Mouse (Mus musculus) brain, embryonic 18.5 days (tissue): ENCODE data around the gene Rhno1.
A peak's percentile ranks its signal among the peaks of the same experiment; 100 is the strongest.

Source experiments
- DNase-seq: peaks from one replicate; pipeline ENCODE4 v3.0.0-alpha.2; 2012; ENCODE audit warnings: low read depth, low spot score

Rhno1 gene

DNA sequence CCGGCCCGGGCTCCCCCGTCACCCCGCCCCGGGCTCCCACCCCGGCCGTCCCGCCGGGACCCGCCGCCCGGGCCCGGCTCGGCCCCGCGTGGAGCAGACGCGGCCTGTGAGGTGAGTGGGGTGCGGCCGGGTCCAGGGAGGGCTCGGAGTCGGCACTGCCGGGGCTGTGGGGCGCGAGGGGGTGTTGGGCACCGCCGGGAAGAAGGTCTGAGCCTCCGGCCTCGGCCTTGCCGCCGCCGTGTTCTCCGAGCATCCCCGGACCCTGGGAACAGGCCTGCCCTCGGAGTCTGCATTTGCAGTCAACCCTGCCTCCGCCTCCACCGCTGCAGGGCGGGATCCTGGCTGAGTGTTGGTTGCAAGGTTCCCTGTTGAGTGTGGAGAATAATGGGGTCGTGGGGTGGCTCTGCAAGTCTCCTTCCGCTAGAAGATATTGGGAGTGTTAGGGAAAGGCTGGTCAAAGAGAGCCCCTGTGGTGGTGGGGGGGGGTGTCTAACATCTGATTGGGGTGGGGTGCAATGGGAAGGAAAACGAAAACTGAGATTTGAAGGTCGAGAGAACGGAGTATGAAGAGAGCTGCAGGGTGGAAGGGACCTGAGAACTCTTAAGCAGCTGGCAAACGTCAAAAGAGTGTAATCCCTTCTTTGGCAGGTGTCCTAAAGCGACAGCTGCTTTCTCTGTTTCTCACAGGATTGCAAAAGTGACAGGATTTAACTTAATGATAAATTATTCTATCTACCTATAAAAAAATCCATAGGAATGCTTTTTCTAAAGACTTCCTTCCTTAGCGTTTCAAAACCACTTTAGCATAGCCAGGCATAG, 505 bp upstream of the Rhno1 start:
- DNase-seq: no peak

GRCm38 (mm10) chr6:128361901-128362300, 810 bp downstream of the Rhno1 start:
- no peak for DNase-seq

DNA sequence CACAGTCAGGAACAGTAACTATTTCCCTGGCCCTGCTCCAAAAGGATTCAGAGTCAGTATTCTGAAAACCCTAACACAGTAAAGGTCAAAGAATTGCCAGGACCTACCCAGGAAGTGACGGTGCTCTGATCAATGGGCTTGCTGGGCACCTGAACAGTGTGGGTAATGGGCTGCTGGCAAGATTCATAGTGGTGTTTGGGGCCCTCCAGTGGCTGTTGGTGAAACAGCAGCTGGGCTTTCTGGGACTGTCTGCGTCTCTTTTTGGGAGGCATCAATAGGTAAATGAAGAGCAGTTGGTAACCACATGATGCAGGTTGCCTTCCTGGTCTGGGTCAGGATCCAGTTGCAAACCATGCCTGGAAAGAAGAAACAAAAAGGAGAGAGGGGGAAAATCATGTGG, 3.7 kb downstream of the Rhno1 start:
- no peak for DNase-seq

GRCm38 (mm10) chr6:128355726-128356416, 6.8 kb downstream of the Rhno1 start, which contains the start of gene Tulp3:
TSS of gene Tulp3 (minus strand) at chr6:128355851.
- DNase-seq: peak; percentile 94

- no peak for DNase-seq
Measured at GRCm38 (mm10) chr6:128355201-128355681, 7.5 kb downstream of the Rhno1 start.

DNA sequence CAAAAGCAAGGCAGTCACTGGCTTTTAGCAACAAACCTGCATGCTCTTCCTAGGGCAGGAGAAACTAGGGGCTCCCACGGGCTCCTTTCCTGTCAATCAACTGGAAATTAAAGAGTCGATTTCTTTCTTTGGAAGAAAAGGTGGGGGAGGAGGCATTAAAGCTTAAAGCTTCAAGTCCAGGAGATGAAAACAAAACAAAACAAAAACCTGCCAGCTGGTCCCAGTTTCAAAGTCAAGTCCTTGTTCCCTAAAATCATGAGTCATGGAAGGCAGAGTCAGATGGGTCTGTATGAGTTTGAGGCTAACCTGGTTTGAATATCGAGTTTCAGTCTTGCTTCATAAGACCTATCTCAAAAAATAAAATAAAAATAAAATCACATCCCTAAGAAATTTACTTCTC, 8.6 kb downstream of the Rhno1 start:
- DNase-seq: no peak

DNA sequence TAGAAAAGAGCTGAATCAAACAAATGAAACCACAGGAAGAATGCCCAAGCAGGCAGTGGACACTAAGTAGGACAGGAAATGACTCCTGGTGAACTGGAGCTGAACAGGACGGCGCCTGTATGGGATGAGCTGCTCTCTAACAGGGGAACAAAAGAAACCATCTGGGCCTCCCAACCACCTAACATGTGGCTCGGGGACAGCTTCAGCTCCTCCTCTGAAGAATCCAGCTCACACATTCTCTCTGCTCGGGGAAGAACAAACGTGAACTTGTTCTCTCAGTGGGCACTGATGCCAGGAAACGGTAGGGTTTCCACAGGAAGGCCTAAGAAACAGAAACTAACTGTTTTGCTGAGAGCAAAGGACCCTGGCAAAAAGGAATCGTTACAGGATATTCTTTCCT, 13.0 kb downstream of the Rhno1 start:
- DNase-seq: no peak

DNA sequence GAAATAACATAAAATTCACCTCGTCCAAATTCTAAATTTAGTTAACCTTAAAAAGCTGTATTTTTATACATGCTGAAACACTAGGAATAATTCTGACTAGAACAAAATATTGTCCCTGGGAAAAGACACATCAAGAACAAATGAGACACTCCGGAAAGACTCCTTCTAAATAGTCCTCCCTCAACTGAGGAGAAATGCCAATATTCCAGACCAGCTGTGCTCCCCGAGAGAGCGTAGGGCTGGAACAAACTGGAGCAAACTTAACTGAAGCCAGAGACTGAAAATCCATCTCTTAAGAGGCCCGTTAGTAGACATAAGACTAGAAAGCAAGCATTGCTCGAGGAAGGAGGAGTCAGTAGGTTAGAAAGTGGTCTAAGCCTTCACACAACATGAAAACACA, 15.9 kb downstream of the Rhno1 start:
- no peak for DNase-seq

GRCm38 (mm10) chr6:128345623-128346022, 17.1 kb downstream of the Rhno1 start:
- DNase-seq: no peak

DNA sequence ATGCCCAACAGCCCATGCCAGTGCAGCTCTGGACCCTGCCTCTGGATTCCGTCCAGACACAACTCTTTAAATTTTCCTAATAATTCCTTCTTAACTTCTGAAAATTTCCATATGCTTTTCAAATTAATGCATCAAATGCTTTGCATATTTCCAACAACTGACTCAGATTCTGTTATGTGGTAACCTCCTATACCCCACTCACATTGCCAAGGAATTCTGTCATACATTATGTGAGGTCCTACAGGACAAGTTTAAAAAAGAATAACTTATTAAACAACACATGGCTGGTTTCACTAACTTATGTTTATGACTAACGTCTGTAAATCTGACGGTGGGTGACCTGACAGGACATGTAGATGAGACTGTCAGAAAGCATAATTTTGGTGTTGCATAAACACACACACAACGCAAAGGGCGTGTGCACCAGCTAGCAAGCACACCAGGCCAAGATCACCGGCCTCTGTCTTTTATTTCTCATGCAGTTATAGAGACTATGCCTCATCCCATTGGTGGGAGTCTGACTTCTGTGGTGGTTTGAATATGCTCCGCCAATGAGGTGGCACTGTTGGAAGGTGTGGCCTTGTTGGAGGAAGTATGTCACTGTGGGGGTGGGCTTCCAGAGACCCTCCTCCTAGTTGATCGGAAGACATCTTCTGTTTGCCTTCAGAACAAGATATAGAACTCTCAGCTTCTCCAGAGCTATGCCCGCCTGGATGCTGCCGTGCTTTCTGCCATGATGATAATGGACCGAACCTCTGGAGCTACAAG, 20.6 kb downstream of the Rhno1 start:
- DNase-seq: no peak

GRCm38 (mm10) chr6:128338876-128339275, 23.8 kb downstream of the Rhno1 start:
- DNase-seq: no peak

DNA sequence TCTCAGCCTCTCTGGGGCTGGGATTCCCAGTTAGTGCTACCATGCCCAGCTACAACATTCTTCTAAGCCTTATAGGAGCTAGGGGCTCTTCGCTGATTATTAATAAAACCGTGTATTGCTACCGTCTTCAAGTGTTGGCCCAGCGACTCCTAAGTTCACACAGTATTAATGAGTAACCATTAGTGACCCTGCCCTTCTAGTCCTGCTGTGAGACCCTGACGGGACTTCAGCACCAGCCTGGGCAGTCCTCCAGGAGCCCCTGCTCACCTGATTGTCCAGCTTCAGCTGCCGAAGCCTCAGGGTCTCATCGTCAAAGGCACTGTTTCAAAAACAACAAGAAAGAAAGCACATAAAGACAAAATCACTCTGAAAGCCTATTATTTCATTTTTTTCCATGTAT, 25.2 kb downstream of the Rhno1 start:
- no peak for DNase-seq

GRCm38 (mm10) chr6:128334397-128335124, 28.1 kb downstream of the Rhno1 start:
- DNase-seq: peak; percentile 57

DNA sequence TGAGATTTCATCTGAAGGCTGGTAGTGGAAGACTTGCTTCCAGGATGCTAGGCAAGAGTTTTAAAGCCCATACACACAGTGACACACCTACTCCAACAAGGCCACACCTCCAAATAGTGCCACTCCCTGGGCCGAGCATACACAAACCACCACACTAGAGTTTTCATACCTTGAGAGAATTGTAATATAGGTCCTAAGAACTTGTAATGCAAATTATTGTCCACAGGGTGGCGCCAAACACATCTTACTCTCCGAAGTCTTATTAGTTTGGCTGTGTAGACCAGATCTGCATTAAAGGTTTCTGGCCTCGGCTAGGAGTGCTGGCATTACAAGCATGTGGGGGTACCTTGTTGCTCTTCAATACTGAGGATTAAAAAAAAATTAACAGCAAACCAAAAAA, 44.4 kb downstream of the Rhno1 start:
- peak; percentile 37 for DNase-seq

DNA sequence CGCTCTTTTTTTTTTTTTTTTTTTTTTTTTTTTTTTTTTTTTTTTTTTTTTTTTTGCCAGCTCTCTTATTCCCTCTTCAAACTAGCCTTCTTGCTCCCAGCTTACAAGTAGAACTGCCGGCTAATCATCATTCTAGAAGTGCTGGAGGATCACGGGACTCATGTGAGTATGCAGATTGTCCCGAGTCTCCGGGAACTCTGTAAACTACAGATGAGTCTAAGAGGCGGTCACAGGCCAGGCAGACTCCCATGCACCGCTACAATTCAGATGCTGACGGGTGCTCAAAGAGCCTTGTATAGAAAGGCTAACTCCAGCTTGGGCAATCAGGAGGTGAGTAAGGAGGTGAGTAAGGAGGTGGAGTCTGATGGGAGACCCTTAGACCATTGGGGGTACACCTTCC, 47.1 kb downstream of the Rhno1 start:
- DNase-seq: no peak

DNA sequence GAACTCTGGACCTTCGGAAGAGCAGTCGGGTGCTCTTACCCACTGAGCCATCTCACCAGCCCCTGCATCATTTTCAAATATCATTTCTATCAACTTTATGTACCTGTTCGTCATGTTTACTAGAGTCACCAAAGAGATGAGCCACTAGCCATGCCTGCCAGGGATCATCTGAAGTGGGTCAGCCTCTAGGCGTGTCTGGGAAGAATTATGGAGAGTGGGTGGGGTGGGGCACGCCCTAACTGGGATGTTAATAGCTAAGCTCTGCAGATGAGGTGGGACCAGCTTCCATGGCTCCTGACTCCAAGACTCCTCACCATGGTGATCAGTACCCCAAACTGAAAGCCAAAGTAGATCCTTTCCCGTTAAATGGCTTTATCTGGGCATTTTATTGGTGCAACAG, 47.9 kb downstream of the Rhno1 start:
- no peak for DNase-seq

- no peak for DNase-seq
Measured at GRCm38 (mm10) chr6:128308311-128308710, 54.4 kb downstream of the Rhno1 start.
